Mouse (Mus musculus) megakaryocyte, adult 5-6 weeks (primary cell): ENCODE results near the gene Gm20605. TPM values are rescaled to one million over a fixed set of nuclear protein-coding genes. Genes with fewer than 3 reads are reported as not detected.

Experiments used
- ATAC-seq: 2 replicates; pipeline ENCODE4 v1.8.0; 2016; ENCODE audit warnings: mild to moderate bottlenecking, inconsistent platforms; ENCODE audit not compliant: poor library complexity, severe bottlenecking
- total RNA-seq, 2 experiments: library from RNA; stranded (forward) in 1 of 2; stranded (reverse) in 1 of 2; fragments of 153-499, 151-499 nt in 1 of 2; fragments of 221-1000, 200-1000 nt in 1 of 2; gene quantifications; 2 replicates each; pipeline versions ENCODE4 v1.2.3 to v1.2.4; 2015 to 2017

Gm20605 gene
- 8.1 and 10.2 TPM in 2 replicates for total RNA-seq (2015)
- total RNA-seq (2017), result 5.7 and 18.8 TPM in 2 replicates

GRCm38 (mm10) chr5:137628498-137629305 is at the start of gene Gm20605, which contains the start of the genes Fbxo24 and Lrch4:
Gene Gm20605 (plus strand): TSS chr5:137629175.
Gene Fbxo24 (minus strand): TSS chr5:137629002.
Gene Lrch4 (plus strand): TSS chr5:137629121.
- peak; percentile 74 for ATAC-seq

GRCm38 (mm10) chr5:137580246-137580645 is 48.7 kb upstream of the Gm20605 start:
- no peak for ATAC-seq

GRCm38 (mm10) chr5:137582702-137583101 is 46.3 kb upstream of the Gm20605 start:
- no peak for ATAC-seq

GRCm38 (mm10) chr5:137583670-137584169 is 45.3 kb upstream of the Gm20605 start:
- ATAC-seq, result no peak

- ATAC-seq, result peak; percentile 86
Measured at GRCm38 (mm10) chr5:137584976-137585375, 44.0 kb upstream of the Gm20605 start.

- no peak for ATAC-seq
Measured at GRCm38 (mm10) chr5:137590507-137590906, 38.5 kb upstream of the Gm20605 start.

- no peak for ATAC-seq
Measured at GRCm38 (mm10) chr5:137595921-137596320, 33.1 kb upstream of the Gm20605 start.

- ATAC-seq, result peak; percentile 17; the same call in 1 of the 2 replicates
Measured at GRCm38 (mm10) chr5:137596601-137597261, 32.2 kb upstream of the Gm20605 start.

- ATAC-seq, result no peak
Measured at GRCm38 (mm10) chr5:137597625-137598024, 31.4 kb upstream of the Gm20605 start.

- ATAC-seq, result no peak
Measured at GRCm38 (mm10) chr5:137598100-137598826, 30.7 kb upstream of the Gm20605 start.

GRCm38 (mm10) chr5:137599600-137599999 is 29.4 kb upstream of the Gm20605 start:
- no peak for ATAC-seq

GRCm38 (mm10) chr5:137600281-137600618 is 28.7 kb upstream of the Gm20605 start:
- peak; percentile 15 for ATAC-seq

GRCm38 (mm10) chr5:137600619-137601364 is 28.2 kb upstream of the Gm20605 start, which contains the start of gene Mospd3:
Gene Mospd3 (minus strand): TSS chr5:137601058.
- ATAC-seq, result peak; percentile 88

GRCm38 (mm10) chr5:137601365-137601729 is 27.6 kb upstream of the Gm20605 start:
- ATAC-seq, result 0 out of 2 replicates have a peak, but pooled peaks have one; percentile 4

GRCm38 (mm10) chr5:137607860-137608653 is 20.9 kb upstream of the Gm20605 start:
- ATAC-seq, result no peak

GRCm38 (mm10) chr5:137608654-137609190 is 20.3 kb upstream of the Gm20605 start:
- no peak for ATAC-seq

- ATAC-seq, result no peak
Measured at GRCm38 (mm10) chr5:137609292-137609691, 19.7 kb upstream of the Gm20605 start.

- ATAC-seq, result no peak
Measured at GRCm38 (mm10) chr5:137610056-137610455, 18.9 kb upstream of the Gm20605 start.

- ATAC-seq, result no peak
Measured at GRCm38 (mm10) chr5:137610548-137611244, 18.3 kb upstream of the Gm20605 start.
